8 mouse cellular contexts compared by ENCODE assay signal in genomic region chr13:42103486-42104166, GRCm38 (mm10). TPM values are rescaled to one million over a fixed set of nuclear protein-coding genes. Genes with fewer than 3 reads are reported as not detected.
DNase-seq lines count a peak whose midpoint lies in the region; ATAC-seq lines count a peak whose summit lies in the region.

No protein-coding gene starts in this region.

- H3K4me1 ChIP-seq in intestine, embryonic 14.5 days (replicated peaks; ENCODE audit: control insufficient read depth, insufficient read depth, low read length) = peaks cover 14% of the 10 kb centered on the region
- peaks cover 4% of the 10 kb centered on the region for H3K4me1 ChIP-seq in intestine, embryonic 15.5 days (replicated peaks)
- H3K4me1 ChIP-seq in hindbrain, embryonic 16.5 days (ENCODE audit: control insufficient read depth, insufficient read depth, low read depth, low read length) = peaks cover 25% of the 10 kb centered on the region

- no peak for DNase-seq in intestine, embryonic 14.5 days (ENCODE audit: low spot score)
- DNase-seq in natural killer cell, adult 2 months (ENCODE audit: low spot score in 2 of 2) = peak; percentile 38 to 39
- DNase-seq in c-Kit-positive CD71-positive TER-119-positive erythroid progenitor cells, embryonic 14.5 days (ENCODE audit: low spot score) = no peak
- DNase-seq in gastrocnemius, postnatal 10 days = no peak
- DNase-seq in spleen, postnatal 14 days (ENCODE audit: low spot score in 2 of 2) = no peak

- no peaks in the 10 kb centered on the region for H3K27me3 ChIP-seq in intestine, embryonic 14.5 days (replicated peaks; ENCODE audit: control insufficient read depth, insufficient read depth, low read length)
- H3K27me3 ChIP-seq in intestine, embryonic 15.5 days (replicated peaks) = no peaks in the 10 kb centered on the region
- no peaks in the 10 kb centered on the region for H3K27me3 ChIP-seq in hindbrain, embryonic 16.5 days (replicated peaks; ENCODE audit: control insufficient read depth, insufficient read depth, low read length)

- no peaks in the 10 kb centered on the region for H3K9me3 ChIP-seq in intestine, embryonic 14.5 days (ENCODE audit: control insufficient read depth, low read length)
- no peaks in the 10 kb centered on the region for H3K9me3 ChIP-seq in intestine, embryonic 15.5 days
- no peaks in the 10 kb centered on the region for H3K9me3 ChIP-seq in hindbrain, embryonic 16.5 days (ENCODE audit: control insufficient read depth, low read length)

- no peaks in the 10 kb centered on the region for H3K36me3 ChIP-seq in intestine, embryonic 14.5 days (ENCODE audit: control insufficient read depth, insufficient read depth, low read length)
- H3K36me3 ChIP-seq in intestine, embryonic 15.5 days = no peaks in the 10 kb centered on the region
- H3K36me3 ChIP-seq in hindbrain, embryonic 16.5 days (ENCODE audit: control insufficient read depth, insufficient read depth, low read length) = no peaks in the 10 kb centered on the region

- no peak overlapping the region for H3K27ac ChIP-seq in intestine, embryonic 14.5 days (ENCODE audit: low read depth)
- H3K27ac ChIP-seq in intestine, embryonic 15.5 days = no peak overlapping the region
- peak overlapping the region; percentile 79 for H3K27ac ChIP-seq in hindbrain, embryonic 16.5 days (ENCODE audit: low read depth, low read length)

- H3K4me3 ChIP-seq in intestine, embryonic 14.5 days (ENCODE audit: low read depth, low read length) = no peak overlapping the region
- H3K4me3 ChIP-seq in intestine, embryonic 15.5 days (replicated peaks) = no peak overlapping the region
- H3K4me3 ChIP-seq in hindbrain, embryonic 16.5 days (ENCODE audit: low read length) = peak overlapping the region; percentile 24

- no peak overlapping the region for H3K9ac ChIP-seq in intestine, embryonic 14.5 days (ENCODE audit: low read length)
- H3K9ac ChIP-seq in intestine, embryonic 15.5 days = no peak overlapping the region
- 0 out of 2 replicates have a peak overlapping the region, but pooled peaks have one; percentile 5 for H3K9ac ChIP-seq in hindbrain, embryonic 16.5 days (ENCODE audit: low read depth, low read length)

- H3K4me2 ChIP-seq in intestine, embryonic 14.5 days (ENCODE audit: low read length) = peak overlapping the region; percentile 14; the same call in 1 of the 2 replicates
- no peak overlapping the region for H3K4me2 ChIP-seq in intestine, embryonic 15.5 days (replicated peaks)
- H3K4me2 ChIP-seq in hindbrain, embryonic 16.5 days (ENCODE audit: low read length) = peak overlapping the region; percentile 53

- no peak for ATAC-seq in intestine, embryonic 14.5 days (replicated peaks; ENCODE audit: low FRiP score, low TSS enrichment, low read depth)
- ATAC-seq in intestine, embryonic 15.5 days = no peak
- peak; percentile 41 for ATAC-seq in activated CD4-positive, CD25-positive, alpha-beta regulatory T cell, adult 4 months
- peak; percentile 46; the same call in 1 of the 2 replicates for ATAC-seq in hindbrain, embryonic 16.5 days

- WGBS in intestine, embryonic 14.5 days = 71% methylated on average over 11 of the region's 11 CpGs
- 70% methylated on average over 11 of the region's 11 CpGs for WGBS in intestine, embryonic 15.5 days
- WGBS in hindbrain, embryonic 16.5 days = 49% methylated on average over 11 of the region's 11 CpGs

RNA-seq across cellular contexts. Expression of gene Hivep1, which starts 51.8 kb away (rescaled TPM):
- polyA plus RNA-seq in intestine, embryonic 14.5 days (2014; fragmentation: Nextera tagmentation; extraction: Ambion mirVana) = 9.6 and 10.0 TPM in 2 replicates
- 8.7 and 10.4 TPM in 2 replicates for polyA plus RNA-seq in intestine, embryonic 15.5 days (2015; fragmentation: Nextera tagmentation; extraction: Ambion mirVana)
- 10 to 100 TPM in 1 of 2 experiments, 1 to 10 TPM in 1; 9.0 to 16.6 TPM for polyA plus RNA-seq in activated CD4-positive, CD25-positive, alpha-beta regulatory T cell, adult 4 months (2017; shearing (Covaris generic))
- polyA plus RNA-seq in hindbrain, embryonic 16.5 days (2015; fragmentation: Nextera tagmentation; extraction: Ambion mirVana) = 14.9 and 15.0 TPM in 2 replicates
- total RNA-seq in gastrocnemius, postnatal 10 days (2021) = 10 to 100 TPM; 13.7 to 22.9 TPM

Comparison
In these comparisons a context has a peak if more than half of its experiments do, and no peak if none do; other contexts are left out.
1. ATAC-seq: peak in activated CD4-positive, CD25-positive, alpha-beta regulatory T cell, adult 4 months (single experiment) and hindbrain, embryonic 16.5 days (single experiment); none in intestine, embryonic 14.5 days (single experiment) and intestine, embryonic 15.5 days (single experiment).
2. DNase-seq: peak in natural killer cell, adult 2 months (2 of 2); none in intestine, embryonic 14.5 days (single experiment), c-Kit-positive CD71-positive TER-119-positive erythroid progenitor cells, embryonic 14.5 days (single experiment), gastrocnemius, postnatal 10 days (single experiment) and spleen, postnatal 14 days (0 of 2).